Mouse (Mus musculus): ENCODE results near the gene Layn.
A peak's percentile ranks its signal among the peaks of the same experiment; 100 is the strongest.

Gene Layn

GRCm38 (mm10) chr9:51032785-51033529, 43.9 kb downstream of the Layn start:
- no peak for DNase-seq (ENCODE audit: inconsistent age in 2 of 2, low spot score in 1 of 2)

- no peak for DNase-seq (ENCODE audit: inconsistent age in 2 of 2, low spot score in 1 of 2)
These were observed 44.6 kb downstream of the Layn start for GRCm38 (mm10) chr9:51032291-51032690.

- no peak for DNase-seq (ENCODE audit: inconsistent age in 2 of 2, low spot score in 1 of 2)
These were observed 45.3 kb downstream of the Layn start for GRCm38 (mm10) chr9:51031603-51032002.

GRCm38 (mm10) chr9:51030147-51030546, 46.7 kb downstream of the Layn start:
- peak in 1 of 2 experiments; percentile 36 for DNase-seq (ENCODE audit: inconsistent age in 2 of 2, low spot score in 1 of 2)

GRCm38 (mm10) chr9:51026952-51027351, 49.9 kb downstream of the Layn start:
- no peak for DNase-seq (ENCODE audit: inconsistent age in 2 of 2, low spot score in 1 of 2)

GRCm38 (mm10) chr9:51021123-51021795, 55.6 kb downstream of the Layn start:
- DNase-seq (ENCODE audit: inconsistent age in 2 of 2, low spot score in 1 of 2): no peak

- DNase-seq (ENCODE audit: inconsistent age in 2 of 2, low spot score in 1 of 2): no peak
These were observed 56.5 kb downstream of the Layn start for GRCm38 (mm10) chr9:51020351-51020750.

GRCm38 (mm10) chr9:51019670-51020069, 57.2 kb downstream of the Layn start:
- DNase-seq (ENCODE audit: inconsistent age in 2 of 2, low spot score in 1 of 2): no peak

GRCm38 (mm10) chr9:51015732-51016131, 61.2 kb downstream of the Layn start:
- DNase-seq (ENCODE audit: inconsistent age in 2 of 2, low spot score in 1 of 2): peak; percentile 25 to 64

GRCm38 (mm10) chr9:51013644-51014043, 63.2 kb downstream of the Layn start:
- no peak for DNase-seq (ENCODE audit: inconsistent age in 2 of 2, low spot score in 1 of 2)

- peak in 1 of 2 experiments; percentile 8 for DNase-seq (ENCODE audit: inconsistent age in 2 of 2, low spot score in 1 of 2)
These were observed 67.3 kb downstream of the Layn start for GRCm38 (mm10) chr9:51009656-51009950.

GRCm38 (mm10) chr9:51008841-51009655, 67.8 kb downstream of the Layn start, which contains the start of gene Sik2:
TSS of gene Sik2 (minus strand) at chr9:51009073.
- peak; percentile 93 to 97 for DNase-seq (ENCODE audit: inconsistent age in 2 of 2, low spot score in 1 of 2)

GRCm38 (mm10) chr9:51008068-51008840, 68.6 kb downstream of the Layn start:
- peak in 1 of 2 experiments; percentile 81 for DNase-seq (ENCODE audit: inconsistent age in 2 of 2, low spot score in 1 of 2)

- DNase-seq (ENCODE audit: inconsistent age in 2 of 2, low spot score in 1 of 2): no peak
These were observed 69.2 kb downstream of the Layn start for GRCm38 (mm10) chr9:51007726-51008067.

- DNase-seq (ENCODE audit: inconsistent age in 2 of 2, low spot score in 1 of 2): peak; percentile 47 to 84
These were observed 70.0 kb downstream of the Layn start for GRCm38 (mm10) chr9:51006846-51007245.

Data from adrenal gland, adult (tissue).